Mouse (Mus musculus): ENCODE data around the gene Gm47289. TPM values are rescaled to one million over a fixed set of nuclear protein-coding genes. Genes with fewer than 3 reads are reported as not detected.
A peak's percentile ranks its signal among the peaks of the same experiment; 100 is the strongest.

Gene Gm47289
- polyA plus RNA-seq (2012; rRNA removed): not detected in 2 replicates

DNA sequence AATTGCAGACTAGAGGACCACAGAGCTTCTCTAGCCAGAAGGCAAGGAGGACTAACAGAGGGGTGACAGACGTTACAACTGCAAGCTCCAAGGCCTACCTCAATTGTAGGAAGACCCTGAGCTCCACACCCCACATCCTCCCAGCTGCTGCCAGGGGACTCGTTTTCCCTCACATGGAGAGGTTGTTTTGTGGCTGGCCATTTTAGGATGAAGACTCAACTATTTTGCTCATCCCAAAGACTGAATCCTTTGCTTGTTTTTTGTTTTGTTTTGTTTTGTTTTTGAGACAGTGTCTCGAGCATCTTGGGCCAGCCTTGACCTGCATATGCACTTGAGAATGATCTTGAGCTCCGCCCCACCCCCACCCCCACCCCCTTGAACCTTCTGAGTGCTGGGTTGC is at the start of gene Gm47289:
Gene Gm47289, plus strand, starts transcription at position 301 of the 400 bp plus-strand sequence.
- no peak for DNase-seq (ENCODE audit: low read depth)
- TF ChIP-seq CTCF (IDR thresholded peaks at IDR 0.05; ENCODE audit: borderline replicate concordance, extremely low read depth, insufficient read depth, insufficient read length): no peak
- no peak for TF ChIP-seq POLR2A (IDR thresholded peaks at IDR 0.05; ENCODE audit: borderline replicate concordance, extremely low read depth, insufficient read depth, insufficient read length, poor library complexity, severe bottlenecking)

DNA sequence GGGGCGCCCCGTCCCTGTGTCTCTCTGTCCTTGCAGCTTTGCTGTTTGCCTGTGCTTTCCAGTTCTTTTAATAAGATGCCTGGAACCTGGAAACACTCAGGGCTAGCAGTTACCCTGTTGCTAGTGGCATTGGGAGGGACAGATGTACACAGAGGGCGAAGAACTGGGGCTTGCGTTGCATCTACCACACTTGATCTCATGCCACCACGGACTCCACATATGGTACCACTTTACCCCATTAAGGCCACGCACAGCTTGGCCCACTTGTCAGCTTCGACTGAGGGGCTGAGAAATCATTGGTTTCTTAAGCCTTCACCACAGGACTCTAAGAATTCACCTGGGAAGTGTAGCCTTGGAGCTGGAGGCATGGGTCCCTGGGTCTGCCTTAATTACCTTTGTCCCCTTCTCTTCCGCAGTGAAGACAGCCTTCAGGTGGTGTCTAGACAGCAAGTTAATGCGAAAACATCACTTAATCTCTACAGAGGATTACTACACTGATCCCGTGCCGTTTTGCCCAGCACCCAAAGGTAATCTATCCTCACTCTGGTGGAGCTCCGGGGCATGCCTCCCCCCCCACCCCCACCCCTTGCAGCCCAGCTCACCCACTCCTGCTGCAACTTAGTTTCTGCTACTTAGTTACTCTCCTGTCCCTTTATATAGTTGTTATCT is 49.1 kb upstream of the Gm47289 start:
- TF ChIP-seq CTCF (IDR thresholded peaks at IDR 0.05; ENCODE audit: borderline replicate concordance, extremely low read depth, insufficient read depth, insufficient read length) (no peak), POLR2A (IDR thresholded peaks at IDR 0.05; ENCODE audit: borderline replicate concordance, extremely low read depth, insufficient read depth, insufficient read length, poor library complexity, severe bottlenecking) (no peak)
- DNase-seq (ENCODE audit: low read depth): no peak

DNA sequence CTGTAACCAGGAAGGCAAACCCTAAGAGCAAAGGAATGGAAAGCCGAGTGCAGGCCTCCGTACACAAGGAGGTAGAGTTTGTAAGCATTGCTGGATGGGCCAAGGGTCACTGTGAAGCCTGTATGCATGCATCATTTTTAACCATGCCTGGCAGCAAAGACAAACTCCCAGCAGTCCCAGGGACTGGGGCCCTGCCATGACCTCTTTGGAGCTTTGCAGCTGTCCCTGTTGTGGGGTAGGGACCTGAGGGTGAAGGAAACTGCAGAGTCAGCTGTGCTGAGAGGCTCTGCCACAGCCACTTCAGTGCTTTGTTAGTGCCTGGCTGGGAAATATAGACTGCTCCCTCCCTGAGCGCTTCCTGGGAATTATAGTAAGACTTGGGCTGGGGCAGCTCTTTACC is 48.3 kb upstream of the Gm47289 start:
- TF ChIP-seq CTCF (IDR thresholded peaks at IDR 0.05; ENCODE audit: borderline replicate concordance, extremely low read depth, insufficient read depth, insufficient read length): no peak
- peak; percentile 28 for DNase-seq (ENCODE audit: low read depth)

DNA sequence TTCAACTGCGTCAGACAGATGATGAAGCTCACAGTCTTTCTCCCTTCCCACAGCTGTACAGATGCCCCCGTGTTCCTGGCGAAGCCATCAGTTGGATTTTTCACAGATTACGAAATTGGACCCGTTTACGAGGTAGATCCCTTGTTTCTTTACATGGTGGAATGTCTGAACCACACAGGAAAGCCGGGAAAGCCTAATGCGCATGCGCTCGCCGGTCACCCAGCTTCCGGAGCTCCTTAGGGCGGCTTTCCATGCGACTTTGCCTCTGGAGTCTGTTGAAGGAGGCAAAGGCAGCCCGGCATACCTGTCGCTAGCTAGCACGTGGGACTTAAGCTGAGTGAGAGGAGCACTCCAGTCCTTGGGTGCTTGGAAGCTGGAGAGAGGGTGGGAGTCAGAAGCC is 44.0 kb upstream of the Gm47289 start:
- no peak for DNase-seq (ENCODE audit: low read depth)
- TF ChIP-seq CTCF (IDR thresholded peaks at IDR 0.05; ENCODE audit: borderline replicate concordance, extremely low read depth, insufficient read depth, insufficient read length) (no peak), POLR2A (IDR thresholded peaks at IDR 0.05; ENCODE audit: borderline replicate concordance, extremely low read depth, insufficient read depth, insufficient read length, poor library complexity, severe bottlenecking) (no peak)

DNA sequence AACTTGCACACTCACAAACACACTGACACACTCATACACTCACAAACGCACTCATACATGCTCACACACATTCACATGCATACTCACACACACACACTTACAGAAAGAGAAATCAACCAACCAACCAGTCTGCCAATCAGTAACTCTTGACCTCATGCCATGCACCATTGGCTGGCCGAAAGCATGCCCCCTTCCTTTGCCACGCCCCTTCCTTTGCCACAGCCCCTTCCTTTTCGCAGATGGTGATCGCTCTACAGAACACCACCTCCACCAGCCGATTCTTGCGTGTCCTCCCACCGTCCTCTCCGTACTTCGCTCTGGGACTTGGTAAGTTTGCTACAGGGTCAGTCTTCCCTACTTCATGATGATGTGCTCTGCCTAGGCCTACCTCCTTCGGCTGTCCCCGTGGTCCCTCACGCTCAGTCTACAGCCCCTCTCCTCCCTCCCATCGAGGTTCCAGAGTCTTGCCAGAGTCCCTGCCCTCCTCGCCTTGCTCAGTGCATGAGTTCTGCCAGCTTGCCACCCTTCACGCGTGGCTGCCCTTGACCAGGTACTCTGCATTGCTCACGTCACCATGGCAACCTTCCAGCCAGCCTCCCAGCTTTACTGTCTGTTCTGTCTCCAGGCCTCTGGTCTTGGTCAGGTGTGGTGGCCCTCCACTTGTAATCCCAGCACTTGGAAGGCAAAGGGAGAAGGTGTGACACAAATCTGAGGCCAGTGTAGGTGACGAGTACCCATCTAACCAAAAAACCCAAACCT is 39.4 kb upstream of the Gm47289 start:
- TF ChIP-seq POLR2A (IDR thresholded peaks at IDR 0.05; ENCODE audit: borderline replicate concordance, extremely low read depth, insufficient read depth, insufficient read length, poor library complexity, severe bottlenecking): no peak
- TF ChIP-seq CTCF (IDR thresholded peaks at IDR 0.05; ENCODE audit: borderline replicate concordance, extremely low read depth, insufficient read depth, insufficient read length): no peak
- peak; percentile 11 for DNase-seq (ENCODE audit: low read depth)

DNA sequence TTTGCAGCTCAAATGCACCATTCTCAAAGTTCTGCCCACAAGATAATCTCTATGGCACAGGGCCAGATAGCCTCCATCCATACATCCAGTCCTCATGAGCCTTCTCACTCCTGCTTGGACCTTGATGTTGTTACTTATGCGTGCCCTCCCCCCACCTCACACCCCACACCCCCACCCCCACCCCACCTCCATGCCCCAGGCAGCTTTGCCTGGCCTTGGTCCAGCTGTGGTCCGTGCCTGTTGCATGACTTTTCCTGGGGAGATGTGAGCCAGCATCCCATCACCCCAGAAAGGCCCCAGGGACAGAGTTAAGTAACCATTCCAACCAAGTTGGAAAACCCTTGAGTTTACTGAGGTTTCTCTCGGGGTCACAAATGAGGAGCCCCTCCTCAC is 38.8 kb upstream of the Gm47289 start:
- no peak for TF ChIP-seq CTCF (IDR thresholded peaks at IDR 0.05; ENCODE audit: borderline replicate concordance, extremely low read depth, insufficient read depth, insufficient read length)
- no peak for TF ChIP-seq POLR2A (IDR thresholded peaks at IDR 0.05; ENCODE audit: borderline replicate concordance, extremely low read depth, insufficient read depth, insufficient read length, poor library complexity, severe bottlenecking)
- DNase-seq (ENCODE audit: low read depth): no peak

DNA sequence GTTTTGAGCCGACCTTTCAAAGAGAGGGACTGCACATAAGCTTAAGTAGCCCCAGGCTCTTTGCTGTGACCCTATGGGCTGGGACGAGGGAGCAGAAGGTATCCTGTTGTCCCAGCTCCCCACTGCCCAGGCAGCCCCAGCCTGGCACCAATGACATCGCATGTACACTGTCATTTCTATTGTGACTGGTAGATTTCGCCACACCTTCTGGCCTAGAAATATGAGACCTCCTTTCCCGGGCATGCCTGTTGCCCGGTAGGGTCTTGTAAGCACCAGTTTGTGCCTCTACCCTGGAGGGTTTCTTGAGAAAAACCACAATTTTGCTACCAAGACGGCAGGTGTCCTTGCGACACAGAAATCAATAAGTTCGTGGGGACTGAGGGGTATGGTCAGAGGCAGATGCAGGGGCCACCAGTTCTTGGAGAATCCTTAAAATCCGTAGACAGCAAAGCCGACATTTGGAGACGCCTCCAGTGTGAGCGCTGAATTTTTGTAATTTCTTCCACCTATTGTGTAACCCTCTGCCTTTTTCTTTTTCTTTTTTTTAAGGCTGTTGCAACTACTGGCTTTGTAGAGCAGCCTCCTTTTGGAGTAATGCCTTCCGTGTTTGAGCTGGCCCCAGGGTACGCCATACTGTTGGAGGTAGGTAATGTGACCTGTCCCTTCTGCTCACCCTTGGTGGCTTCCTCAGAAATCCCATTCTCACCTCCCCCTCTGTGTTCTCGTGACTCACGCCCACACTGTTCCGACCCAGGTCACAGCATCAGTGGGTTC is 36.2 kb upstream of the Gm47289 start:
- DNase-seq (ENCODE audit: low read depth): no peak

DNA sequence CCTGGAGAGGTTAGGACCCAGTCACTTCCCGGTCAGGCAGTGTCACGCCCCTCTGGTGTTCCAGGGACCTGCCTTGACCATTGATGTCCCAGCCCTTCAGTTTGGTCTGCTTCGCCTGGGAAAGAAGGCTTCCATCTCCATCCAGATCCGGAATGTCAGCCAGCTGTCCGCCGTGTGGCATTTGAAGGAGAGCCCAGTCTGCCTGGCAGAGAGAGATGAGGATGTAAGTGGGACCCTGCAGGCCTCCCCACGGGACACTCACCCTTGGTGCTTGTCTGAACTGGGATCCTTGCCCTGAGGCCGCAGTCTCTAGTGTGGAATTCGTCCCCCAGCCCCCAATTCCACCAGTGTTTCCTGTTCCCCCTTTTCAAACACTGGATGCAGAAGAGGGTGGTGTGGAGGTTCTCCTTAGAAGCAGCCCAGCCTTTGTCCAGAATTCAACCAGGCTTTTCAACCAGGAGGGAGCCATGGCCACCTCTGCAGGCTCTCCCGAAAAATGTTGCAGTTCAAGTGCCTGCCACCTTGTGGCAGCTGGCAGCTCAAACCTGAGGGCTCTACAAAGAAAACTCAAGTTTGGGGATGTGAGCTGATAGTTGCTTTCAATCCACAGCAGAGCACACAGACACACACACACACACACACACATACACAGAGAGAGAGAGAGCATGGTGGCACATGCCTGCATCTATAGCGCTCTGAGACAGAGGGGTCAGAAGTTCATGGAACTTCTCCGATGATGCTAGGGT is 30.4 kb upstream of the Gm47289 start:
- no peak for DNase-seq (ENCODE audit: low read depth)
- TF ChIP-seq CTCF (IDR thresholded peaks at IDR 0.05; ENCODE audit: borderline replicate concordance, extremely low read depth, insufficient read depth, insufficient read length): peak; percentile 40; the same call in 1 of the 2 replicates
- TF ChIP-seq POLR2A (IDR thresholded peaks at IDR 0.05; ENCODE audit: borderline replicate concordance, extremely low read depth, insufficient read depth, insufficient read length, poor library complexity, severe bottlenecking): no peak

More for the DNA sequence above, 36.2 kb upstream of the Gm47289 start:
- no peak for TF ChIP-seq POLR2A (IDR thresholded peaks at IDR 0.05; ENCODE audit: borderline replicate concordance, extremely low read depth, insufficient read depth, insufficient read length, poor library complexity, severe bottlenecking)
- TF ChIP-seq CTCF (IDR thresholded peaks at IDR 0.05; ENCODE audit: borderline replicate concordance, extremely low read depth, insufficient read depth, insufficient read length): no peak

DNA sequence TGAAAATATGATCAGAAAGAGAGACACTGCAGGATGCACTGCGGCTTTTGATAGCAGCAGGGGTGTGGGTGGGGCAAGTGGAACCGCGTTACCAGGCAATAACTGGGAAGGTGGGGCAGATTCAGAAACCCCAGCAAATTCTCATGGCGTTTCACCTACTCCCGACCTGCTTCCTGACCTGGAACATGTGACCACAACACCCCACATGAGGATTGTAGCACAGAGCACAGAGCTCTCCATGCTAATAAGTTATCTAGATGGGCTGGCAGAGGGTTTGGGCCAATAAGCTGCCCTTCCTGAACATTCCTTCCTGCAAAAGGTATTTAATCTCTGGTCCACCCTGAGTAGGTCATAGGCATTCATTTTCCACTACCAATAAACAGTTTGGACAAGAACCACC is 28.3 kb upstream of the Gm47289 start:
- DNase-seq (ENCODE audit: low read depth): no peak
- TF ChIP-seq CTCF (IDR thresholded peaks at IDR 0.05; ENCODE audit: borderline replicate concordance, extremely low read depth, insufficient read depth, insufficient read length) (no peak), POLR2A (IDR thresholded peaks at IDR 0.05; ENCODE audit: borderline replicate concordance, extremely low read depth, insufficient read depth, insufficient read length, poor library complexity, severe bottlenecking) (no peak)

DNA sequence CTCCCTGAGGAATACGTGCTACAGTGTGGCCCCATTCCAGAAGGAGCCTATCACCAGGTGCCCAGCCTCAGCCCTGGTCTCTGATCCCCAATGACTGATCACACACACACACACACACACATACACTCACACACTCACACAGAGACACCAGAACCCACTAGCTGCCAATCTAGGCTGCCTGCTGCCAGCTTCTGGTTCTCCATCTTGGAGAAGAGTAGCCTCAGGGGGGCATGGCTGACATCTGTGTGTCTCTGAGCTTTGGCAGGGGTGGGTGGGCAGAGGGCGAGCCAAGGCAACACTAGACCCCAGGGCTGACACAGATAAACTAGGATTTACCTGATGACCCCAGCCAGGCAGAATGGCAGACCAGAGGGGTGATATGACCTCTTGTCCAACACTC is 20.1 kb upstream of the Gm47289 start:
- no peak for DNase-seq (ENCODE audit: low read depth)
- TF ChIP-seq CTCF (IDR thresholded peaks at IDR 0.05; ENCODE audit: borderline replicate concordance, extremely low read depth, insufficient read depth, insufficient read length) (no peak), POLR2A (IDR thresholded peaks at IDR 0.05; ENCODE audit: borderline replicate concordance, extremely low read depth, insufficient read depth, insufficient read length, poor library complexity, severe bottlenecking) (no peak)

DNA sequence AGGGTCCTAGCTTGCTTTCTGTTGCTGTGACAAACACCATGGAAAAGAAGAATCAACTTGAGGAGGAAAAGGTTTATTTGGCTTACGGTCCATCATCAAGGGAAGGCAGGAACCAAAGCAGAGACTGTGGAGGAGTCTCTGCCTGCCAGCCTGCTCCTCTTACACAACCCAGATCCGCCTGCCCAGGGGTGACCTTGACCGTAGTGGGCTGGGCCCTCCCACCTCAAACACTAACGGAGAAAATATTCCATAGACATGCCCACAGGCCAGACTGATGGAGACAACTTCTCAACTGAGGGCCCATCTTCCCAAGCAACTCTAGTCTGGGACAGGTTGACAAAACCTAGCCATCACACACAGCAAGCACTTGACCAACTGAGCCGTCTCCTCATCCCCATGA is 16.9 kb upstream of the Gm47289 start:
- DNase-seq (ENCODE audit: low read depth): no peak
- no peak for TF ChIP-seq POLR2A (IDR thresholded peaks at IDR 0.05; ENCODE audit: borderline replicate concordance, extremely low read depth, insufficient read depth, insufficient read length, poor library complexity, severe bottlenecking)
- no peak for TF ChIP-seq CTCF (IDR thresholded peaks at IDR 0.05; ENCODE audit: borderline replicate concordance, extremely low read depth, insufficient read depth, insufficient read length)

Measured in brain, embryonic 14.5 days (tissue).